Mouse (Mus musculus) G1E (cell line): ENCODE results near the gene Ankrd13a.

Experiments used
- CTCF ChIP-seq: IDR thresholded peaks from 2 replicates; pipeline ENCODE4 v1.5.1; 2012; ENCODE audit warnings: low read depth, low read length, inconsistent platforms, mixed read lengths
- GATA1 ChIP-seq: IDR thresholded peaks from 2 replicates; pipeline ENCODE4 v1.6.1; 2012; ENCODE audit warnings: borderline replicate concordance, low read length, inconsistent platforms, mixed read lengths
- POLR2AphosphoS5 ChIP-seq: IDR thresholded peaks from 2 replicates; pipeline ENCODE4 v1.6.1; 2012; ENCODE audit warnings: low read depth, low read length, inconsistent platforms; ENCODE audit not compliant: insufficient replicate concordance
- TAL1 ChIP-seq: conservative IDR thresholded peaks from 2 replicates; pipeline ENCODE4 v1.6.1; 2012; ENCODE audit warnings: low read depth, low read length, inconsistent platforms, mixed read lengths

DNA sequence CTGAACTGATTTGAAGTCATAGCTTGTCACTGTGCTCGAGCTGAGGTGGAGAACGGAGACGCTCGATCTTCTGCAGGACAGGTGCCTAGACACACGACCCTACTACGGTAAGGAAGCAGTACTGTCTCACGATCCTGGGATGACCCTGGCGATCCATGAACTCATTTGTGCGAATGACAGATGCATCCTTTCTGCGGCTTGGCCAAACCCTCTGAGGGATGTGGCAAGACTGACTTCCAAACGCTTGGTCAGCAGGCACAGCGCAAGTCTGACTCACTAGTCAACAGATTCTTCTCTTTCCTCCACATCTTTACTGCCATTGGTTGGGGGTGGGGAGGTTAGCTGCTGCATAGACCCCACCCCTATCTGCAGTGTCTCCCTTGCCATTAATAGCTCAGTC, 53.0 kb downstream of the Ankrd13a start:
- no peak for TF ChIP-seq CTCF
- no peak for TF ChIP-seq TAL1
- no peak for TF ChIP-seq GATA1
- TF ChIP-seq POLR2AphosphoS5: no peak
